Mouse (Mus musculus): Measurements from ENCODE around the gene Polg. TPM values are rescaled to one million over a fixed set of nuclear protein-coding genes. Genes with fewer than 3 reads are reported as not detected.

Gene Polg
- polyA plus RNA-seq (2015; fragmentation: Nextera tagmentation; extraction: Ambion mirVana) = 22.7 and 27.0 TPM in 2 replicates

DNA sequence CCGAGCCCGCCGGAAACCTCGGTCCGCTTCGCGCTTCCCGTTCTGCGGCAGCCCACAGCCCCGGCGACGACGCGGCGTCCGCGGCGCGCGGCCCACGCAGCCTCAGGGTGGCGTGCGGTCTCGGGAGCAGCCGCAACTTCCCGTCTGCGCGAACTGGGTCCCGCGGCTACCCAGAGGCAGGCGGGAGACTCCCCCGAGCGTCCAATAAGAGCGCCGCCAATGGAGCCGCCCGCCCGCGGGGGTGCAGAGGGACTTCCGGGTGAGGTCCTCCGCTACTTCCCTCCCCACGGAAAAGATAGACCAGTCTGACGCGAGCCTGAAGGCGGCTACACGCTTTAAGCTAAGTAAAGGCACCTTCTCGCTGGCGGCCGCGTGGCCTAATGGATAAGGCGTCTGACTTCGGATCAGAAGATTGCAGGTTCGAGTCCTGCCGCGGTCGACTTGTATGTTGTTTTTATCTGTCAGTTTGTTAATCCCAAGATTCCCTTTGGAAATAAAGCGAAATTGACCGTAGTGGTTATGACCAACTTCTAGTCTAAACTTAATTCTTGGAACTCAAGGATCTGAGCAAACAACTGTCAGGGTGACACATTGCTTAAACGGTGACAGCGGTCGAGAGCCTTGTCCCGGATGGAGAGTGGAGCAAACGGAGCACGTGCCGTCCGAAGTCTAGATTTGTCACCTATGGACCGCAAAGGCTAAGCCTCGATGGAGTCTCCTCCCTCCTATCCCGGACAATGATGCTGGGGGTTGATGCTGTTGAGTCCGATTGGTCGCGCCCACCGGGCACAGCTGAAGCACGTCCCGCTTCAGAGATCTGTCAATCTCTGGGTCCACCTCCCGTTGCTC, at the start of gene Polg:
Gene Polg (minus strand): TSS at position 310 of the 849 bp plus-strand sequence.
- H3K27me3 ChIP-seq (replicated peaks) = peaks cover 16% of the 10 kb centered on the region; the same call in 1 of the 2 replicates
- ATAC-seq (replicated peaks) = peak; percentile 95
- peaks cover 32% of the 10 kb centered on the region for H3K4me1 ChIP-seq
- H3K9me3 ChIP-seq = no peaks in the 10 kb centered on the region
- peak within 1 kb of the TSS; percentile 94 for H3K4me2 ChIP-seq
- WGBS = under 1% methylated on average over 75 of the region's 76 CpGs
- H3K27ac ChIP-seq = peak within 1 kb of the TSS; percentile 87
- 0 out of 2 replicates have a peak, but pooled peaks cover 3% of the 10 kb centered on the region for H3K36me3 ChIP-seq (replicated peaks)
- peak within 1 kb of the TSS; percentile 70 for H3K9ac ChIP-seq
- peak within 1 kb of the TSS; percentile 97 for H3K4me3 ChIP-seq

DNA sequence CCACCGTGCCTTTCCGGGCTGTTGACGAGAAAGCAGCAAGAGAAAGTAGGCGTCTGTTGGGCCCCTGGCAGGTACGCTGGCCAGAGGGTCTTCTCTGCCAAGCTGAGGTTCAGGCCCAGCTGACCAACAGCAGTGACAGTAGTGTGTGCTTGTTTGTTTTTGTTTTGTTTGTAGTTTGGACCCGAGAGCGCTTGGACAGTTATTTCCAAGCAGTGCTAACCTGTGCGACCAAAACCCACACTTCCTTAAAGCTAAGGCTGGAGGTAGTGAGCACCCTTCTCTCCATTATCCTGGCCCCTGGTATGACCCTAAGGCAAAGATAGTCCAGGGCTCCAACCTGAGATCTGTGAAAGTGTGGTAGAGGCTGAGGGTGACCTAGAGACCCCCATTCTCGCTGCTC, 49.7 kb upstream of the Polg start:
- WGBS = 35% methylated on average over 9 of the region's 9 CpGs
- H3K9ac ChIP-seq = peak overlapping the region; percentile 50
- H3K27me3 ChIP-seq (replicated peaks) = 0 out of 2 replicates have a peak, but pooled peaks cover 5% of the 10 kb centered on the region
- ATAC-seq (replicated peaks) = no peak
- H3K4me3 ChIP-seq = peak overlapping the region; percentile 39
- H3K9me3 ChIP-seq = no peaks in the 10 kb centered on the region
- peak overlapping the region; percentile 61 for H3K4me2 ChIP-seq
- peaks cover 75% of the 10 kb centered on the region for H3K4me1 ChIP-seq
- H3K36me3 ChIP-seq (replicated peaks) = no peaks in the 10 kb centered on the region
- H3K27ac ChIP-seq = peak overlapping the region; percentile 85

DNA sequence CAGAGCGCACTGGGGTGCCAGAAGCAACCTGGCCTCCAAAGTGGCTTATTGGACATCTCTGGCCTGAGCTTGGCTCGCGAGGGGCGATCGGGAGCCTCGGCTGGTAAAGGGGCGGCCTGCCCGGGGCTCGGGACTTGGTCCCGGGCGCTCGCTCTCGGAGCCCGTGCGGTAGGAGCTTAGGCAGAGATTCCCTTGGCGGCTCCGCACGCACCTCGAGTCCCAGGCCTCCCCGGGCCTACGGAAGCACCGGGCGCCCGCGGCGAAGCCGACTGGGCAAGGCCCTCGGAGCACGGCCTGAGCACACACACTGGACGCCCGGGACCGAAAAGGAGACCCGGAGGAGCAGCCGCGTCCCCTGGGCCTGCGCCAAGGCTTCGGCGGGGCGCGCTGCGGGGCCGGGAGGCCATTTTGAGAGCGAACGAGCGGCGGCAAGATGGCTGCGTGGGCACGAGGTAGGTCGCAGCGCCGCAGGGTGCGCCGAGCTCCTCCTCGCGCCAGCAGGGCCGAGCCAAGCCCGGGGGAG, 49.1 kb upstream of the Polg start:
- WGBS = 3% methylated on average over 57 of the region's 57 CpGs
- Histone ChIP-seq H3K4me3 (peak overlapping the region; percentile 39), H3K27me3 (replicated peaks) (0 out of 2 replicates have a peak, but pooled peaks cover 5% of the 10 kb centered on the region), H3K9me3 (no peaks in the 10 kb centered on the region), H3K4me2 (peak overlapping the region; percentile 61), H3K36me3 (replicated peaks) (no peaks in the 10 kb centered on the region), H3K27ac (peak overlapping the region; percentile 85), H3K9ac (peak overlapping the region; percentile 50), H3K4me1 (peaks cover 72% of the 10 kb centered on the region)
- ATAC-seq (replicated peaks) = no peak

DNA sequence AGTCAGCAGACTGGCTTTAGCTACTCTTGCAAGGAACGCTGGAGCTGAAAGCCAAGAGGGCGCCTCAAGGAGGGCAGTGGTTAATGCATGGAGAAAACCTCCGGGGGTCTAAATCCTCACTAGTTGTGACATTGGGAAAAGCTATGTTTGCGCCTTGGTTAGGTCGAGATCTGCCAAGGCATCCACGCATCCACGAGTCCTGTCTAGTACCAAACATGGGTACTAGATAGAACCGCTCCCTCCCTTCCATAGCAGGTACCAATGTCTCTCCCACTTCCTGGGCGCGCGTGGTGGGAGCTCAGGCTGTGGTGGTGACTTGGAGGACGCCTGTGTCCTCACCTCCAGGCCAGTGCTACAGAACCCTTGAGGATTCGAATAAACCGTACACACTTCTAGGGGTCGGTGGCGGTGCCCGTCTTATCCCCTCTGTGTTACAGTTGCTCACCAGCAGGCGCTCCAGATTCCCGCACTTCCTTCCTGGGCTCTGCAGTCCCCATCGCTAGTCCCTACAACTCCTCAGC, 48.3 kb upstream of the Polg start:
- ATAC-seq (replicated peaks) = peak; percentile 24; the same call in 1 of the 2 replicates

DNA sequence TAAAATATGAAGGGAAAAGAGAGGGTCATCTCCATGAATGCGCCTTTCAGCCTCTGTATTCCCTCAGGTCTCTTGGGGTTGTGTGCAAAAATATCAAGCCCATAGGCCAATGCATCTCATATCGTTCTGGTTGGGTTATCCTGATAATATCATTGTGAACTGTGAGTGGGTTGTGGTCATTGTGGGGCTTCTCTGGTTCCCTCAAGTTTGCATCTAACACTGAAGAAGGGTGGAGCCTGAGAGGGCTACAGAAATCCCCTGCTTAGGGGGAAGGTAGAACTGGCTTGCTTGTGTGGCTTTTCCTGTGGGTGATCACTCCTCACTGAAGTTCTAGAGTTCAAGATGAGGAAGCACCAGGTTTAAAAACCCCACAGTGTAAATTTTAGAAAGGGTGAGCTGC, 47.3 kb upstream of the Polg start:
- H3K4me3 ChIP-seq = no peak overlapping the region
- 0 out of 2 replicates have a peak, but pooled peaks cover 5% of the 10 kb centered on the region for H3K27me3 ChIP-seq (replicated peaks)
- no peak overlapping the region for H3K9ac ChIP-seq
- H3K27ac ChIP-seq = peak overlapping the region; percentile 85
- WGBS = 16% methylated on average over 2 of the region's 2 CpGs
- no peaks in the 10 kb centered on the region for H3K9me3 ChIP-seq
- no peaks in the 10 kb centered on the region for H3K36me3 ChIP-seq (replicated peaks)
- ATAC-seq (replicated peaks) = no peak
- no peak overlapping the region for H3K4me2 ChIP-seq
- H3K4me1 ChIP-seq = peaks cover 73% of the 10 kb centered on the region

More for the DNA sequence above, 48.3 kb upstream of the Polg start:
- Histone ChIP-seq H3K36me3 (replicated peaks) (no peaks in the 10 kb centered on the region), H3K27me3 (replicated peaks) (0 out of 2 replicates have a peak, but pooled peaks cover 5% of the 10 kb centered on the region), H3K4me1 (peaks cover 73% of the 10 kb centered on the region), H3K27ac (peak overlapping the region; percentile 85), H3K9me3 (no peaks in the 10 kb centered on the region), H3K4me2 (peak overlapping the region; percentile 61), H3K9ac (no peak overlapping the region; the same call in 1 of the 2 replicates), H3K4me3 (no peak overlapping the region)
- WGBS = 10% methylated on average over 20 of the region's 20 CpGs

DNA sequence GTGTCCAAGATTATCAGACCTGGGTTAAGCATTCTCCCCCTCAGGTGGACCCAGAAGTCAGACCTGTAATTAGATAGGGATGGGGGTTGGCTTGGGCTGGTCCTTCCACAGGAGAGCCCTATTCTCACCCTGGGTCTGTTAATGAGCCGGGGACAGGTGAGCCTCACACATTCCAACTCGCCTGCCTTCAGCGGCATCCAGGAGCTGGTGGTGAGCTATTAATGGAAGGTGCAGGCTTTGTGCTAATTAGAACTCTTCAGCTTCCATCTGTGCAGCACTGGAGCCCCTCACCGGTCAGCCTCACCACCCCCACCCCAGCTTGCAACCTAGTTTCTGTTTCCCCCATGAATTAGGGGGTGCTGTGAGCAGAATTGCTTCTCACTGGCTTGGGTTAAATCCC, 46.3 kb upstream of the Polg start:
- H3K4me1 ChIP-seq = peaks cover 73% of the 10 kb centered on the region
- no peak overlapping the region for H3K4me3 ChIP-seq
- peak overlapping the region; percentile 8; the same call in 1 of the 2 replicates for H3K4me2 ChIP-seq
- no peak for ATAC-seq (replicated peaks)
- H3K36me3 ChIP-seq (replicated peaks) = no peaks in the 10 kb centered on the region
- H3K27ac ChIP-seq = peak overlapping the region; percentile 74
- 18% methylated on average over 4 of the region's 4 CpGs for WGBS
- H3K9me3 ChIP-seq = no peaks in the 10 kb centered on the region
- 0 out of 2 replicates have a peak, but pooled peaks cover 5% of the 10 kb centered on the region for H3K27me3 ChIP-seq (replicated peaks)
- H3K9ac ChIP-seq = no peak overlapping the region

DNA sequence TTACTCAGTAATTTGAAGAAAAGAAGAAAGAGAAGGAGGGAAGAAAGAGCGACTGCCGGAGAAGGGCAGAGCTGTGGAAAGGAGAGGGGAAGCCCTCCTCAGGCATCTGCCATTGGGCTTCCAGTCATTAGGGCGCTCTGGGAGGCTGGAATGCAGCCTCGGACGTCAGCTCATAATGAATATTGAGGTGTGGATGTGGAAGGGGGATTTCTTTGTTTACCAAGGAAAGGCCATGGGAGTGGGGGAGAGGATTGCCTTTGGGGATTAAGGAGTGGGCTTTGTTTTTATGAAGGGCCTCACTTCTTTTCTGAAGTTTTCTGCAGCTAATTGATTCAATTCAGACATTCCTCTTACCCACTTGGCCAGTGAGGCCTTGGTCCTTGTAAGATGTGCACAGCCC, 45.5 kb upstream of the Polg start:
- ATAC-seq (replicated peaks) = no peak
- Histone ChIP-seq H3K9me3 (no peaks in the 10 kb centered on the region), H3K4me2 (peak overlapping the region; percentile 73), H3K9ac (peak overlapping the region; percentile 38), H3K27ac (peak overlapping the region; percentile 80), H3K4me3 (peak overlapping the region; percentile 4; the same call in 1 of the 2 replicates), H3K4me1 (peaks cover 76% of the 10 kb centered on the region), H3K27me3 (replicated peaks) (0 out of 2 replicates have a peak, but pooled peaks cover 6% of the 10 kb centered on the region), H3K36me3 (replicated peaks) (no peaks in the 10 kb centered on the region)
- 6% methylated on average over 5 of the region's 5 CpGs for WGBS

DNA sequence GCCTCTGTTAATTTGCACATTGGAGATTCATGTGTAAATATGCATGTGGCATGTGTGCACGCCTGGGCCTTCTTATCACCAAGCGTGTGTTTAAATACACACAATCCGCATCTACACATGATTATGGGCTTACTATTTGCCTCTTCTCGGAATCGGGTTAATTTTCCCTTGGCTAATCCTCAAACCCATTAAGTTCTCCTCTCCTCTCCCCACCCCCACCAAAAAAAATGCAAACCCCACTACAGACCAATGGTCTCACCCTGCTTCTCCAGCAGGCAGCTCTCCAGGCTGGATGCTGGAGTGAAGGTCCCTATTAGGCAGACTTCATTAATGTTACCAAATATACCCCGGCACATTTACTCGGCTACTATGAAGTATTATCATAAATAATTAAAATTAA, 45.0 kb upstream of the Polg start:
- peaks cover 79% of the 10 kb centered on the region for H3K4me1 ChIP-seq
- WGBS = 20% methylated on average over 7 of the region's 7 CpGs
- no peak for ATAC-seq (replicated peaks)

DNA sequence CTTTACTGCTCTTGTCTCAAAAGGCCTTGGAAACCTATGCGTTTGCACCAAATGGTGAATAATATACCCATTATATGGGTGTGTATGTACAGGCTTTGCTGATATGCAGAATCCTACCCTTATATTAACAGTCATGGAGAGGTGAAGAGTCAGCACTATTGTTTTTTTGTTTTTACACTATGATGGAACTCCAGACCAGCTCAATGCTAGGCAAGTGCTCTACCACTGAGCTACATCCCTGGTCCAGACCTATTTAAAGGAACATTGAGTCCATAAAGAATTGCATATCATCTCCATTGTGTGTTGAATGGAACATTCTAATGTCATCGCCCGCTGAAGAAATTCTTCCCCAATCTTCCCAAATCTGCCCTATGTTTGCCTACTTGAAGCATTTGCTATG, 44.5 kb upstream of the Polg start:
- H3K4me3 ChIP-seq = no peak overlapping the region
- no peaks in the 10 kb centered on the region for H3K36me3 ChIP-seq (replicated peaks)
- peaks cover 74% of the 10 kb centered on the region for H3K4me1 ChIP-seq
- no peak overlapping the region for H3K9ac ChIP-seq
- 22% methylated on average over 3 of the region's 3 CpGs for WGBS
- H3K27ac ChIP-seq = peak overlapping the region; percentile 80
- H3K9me3 ChIP-seq = no peaks in the 10 kb centered on the region
- no peak for ATAC-seq (replicated peaks)
- H3K27me3 ChIP-seq (replicated peaks) = 0 out of 2 replicates have a peak, but pooled peaks cover 9% of the 10 kb centered on the region
- peak overlapping the region; percentile 73 for H3K4me2 ChIP-seq

More for the DNA sequence above, 45.0 kb upstream of the Polg start:
- peak overlapping the region; percentile 73 for H3K4me2 ChIP-seq
- H3K9ac ChIP-seq = peak overlapping the region; percentile 38; the same call in 1 of the 2 replicates
- no peaks in the 10 kb centered on the region for H3K9me3 ChIP-seq
- H3K27me3 ChIP-seq (replicated peaks) = 0 out of 2 replicates have a peak, but pooled peaks cover 9% of the 10 kb centered on the region
- H3K27ac ChIP-seq = peak overlapping the region; percentile 80
- H3K36me3 ChIP-seq (replicated peaks) = no peaks in the 10 kb centered on the region
- peak overlapping the region; percentile 4; the same call in 1 of the 2 replicates for H3K4me3 ChIP-seq

DNA sequence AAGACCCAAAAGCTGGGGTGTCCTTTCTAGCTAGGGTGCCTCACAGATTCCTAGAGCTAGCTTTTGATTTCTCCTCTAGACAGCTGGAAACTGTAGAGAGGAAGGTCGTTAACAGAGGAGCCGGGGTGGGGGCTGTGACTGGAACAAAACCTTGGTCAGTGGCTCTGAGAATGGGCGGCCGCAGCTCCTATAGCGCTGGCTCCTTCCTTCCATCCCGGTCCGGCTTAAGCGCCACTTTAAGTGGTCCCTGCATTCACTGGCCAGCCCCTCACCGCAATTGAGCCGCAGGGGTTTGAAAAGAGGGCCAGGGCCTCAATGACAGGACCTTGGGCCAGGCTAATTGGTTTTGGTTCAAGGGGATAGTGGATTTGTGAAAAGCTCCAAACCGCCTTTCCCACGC, 43.5 kb upstream of the Polg start:
- Histone ChIP-seq H3K9me3 (no peaks in the 10 kb centered on the region), H3K27ac (peak overlapping the region; percentile 89), H3K4me3 (peak overlapping the region; percentile 79), H3K36me3 (replicated peaks) (no peaks in the 10 kb centered on the region), H3K9ac (peak overlapping the region; percentile 73), H3K27me3 (replicated peaks) (0 out of 2 replicates have a peak, but pooled peaks cover 9% of the 10 kb centered on the region), H3K4me2 (peak overlapping the region; percentile 73), H3K4me1 (peaks cover 64% of the 10 kb centered on the region)
- WGBS = 16% methylated on average over 12 of the region's 12 CpGs
- no peak for ATAC-seq (replicated peaks)

DNA sequence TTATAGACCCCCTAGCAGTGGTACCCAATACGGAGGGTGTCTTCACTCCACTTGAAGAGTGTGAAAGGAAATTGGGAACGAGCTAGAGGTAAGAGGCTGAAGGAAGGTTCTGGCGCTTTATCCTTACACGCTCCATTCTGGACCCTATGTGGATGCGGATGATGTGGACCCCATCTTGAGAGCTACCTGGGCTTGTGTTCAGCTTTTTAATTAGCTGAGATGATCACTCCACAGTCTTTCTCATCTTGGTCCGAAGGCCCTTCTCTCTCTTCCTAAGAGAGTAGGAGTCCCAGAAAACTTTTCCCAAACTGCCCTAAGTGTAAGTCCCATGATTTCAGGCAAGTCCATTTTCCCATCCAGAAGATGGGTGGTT, 43.1 kb upstream of the Polg start:
- Histone ChIP-seq H3K9ac (peak overlapping the region; percentile 73), H3K36me3 (replicated peaks) (no peaks in the 10 kb centered on the region), H3K4me1 (peaks cover 65% of the 10 kb centered on the region), H3K9me3 (no peaks in the 10 kb centered on the region), H3K4me3 (peak overlapping the region; percentile 79), H3K4me2 (peak overlapping the region; percentile 73), H3K27ac (peak overlapping the region; percentile 89), H3K27me3 (replicated peaks) (0 out of 2 replicates have a peak, but pooled peaks cover 9% of the 10 kb centered on the region)
- ATAC-seq (replicated peaks) = no peak
- 18% methylated on average over 6 of the region's 6 CpGs for WGBS

Data from midbrain, embryonic 15.5 days (tissue).